ENCODE assay signal across 24 mouse cellular contexts in genomic region chr4:141365126-141365525, GRCm38 (mm10). TPM values are rescaled to one million over a fixed set of nuclear protein-coding genes. Genes with fewer than 3 reads are reported as not detected.
DNase-seq lines count a peak whose midpoint lies in the region; ATAC-seq lines count a peak whose summit lies in the region.
"Had no signal": no experiment of that assay in that cellular context is flagged by ENCODE, and none has a peak within 500 bp of the region (broad histone marks: within the 10 kb centered on the region; RNA-seq: fewer than 3 reads in every experiment).

No protein-coding gene starts in this region.

- no peaks in the 10 kb centered on the region for H3K36me3 ChIP-seq in neural tube, embryonic 11.5 days (ENCODE audit: control insufficient read depth, insufficient read depth, low read length)
- no peaks in the 10 kb centered on the region for H3K36me3 ChIP-seq in kidney, embryonic 16.5 days (ENCODE audit: insufficient read depth, low read length)
- H3K36me3 ChIP-seq: embryonic facial prominence, embryonic 13.5 days; heart, embryonic 12.5 days; hindbrain, embryonic 13.5 days; limb, embryonic 15.5 days; liver, embryonic 15.5 days; midbrain, embryonic 10.5 days; neural tube, embryonic 13.5 days had no signal

- H3K27me3 ChIP-seq in neural tube, embryonic 11.5 days (ENCODE audit: control insufficient read depth, insufficient read depth, low read length), result peaks cover 32% of the 10 kb centered on the region
- H3K27me3 ChIP-seq in kidney, embryonic 16.5 days (ENCODE audit: insufficient read depth, low read length), result peaks cover 3% of the 10 kb centered on the region; the same call in 1 of the 2 replicates

- no peak for ATAC-seq in neural tube, embryonic 11.5 days (ENCODE audit: insufficient read depth, low FRiP score, low TSS enrichment)
- peak; percentile 25; the same call in 1 of the 2 replicates for ATAC-seq in kidney, embryonic 16.5 days (ENCODE audit: low FRiP score, low TSS enrichment)
- ATAC-seq: inflammation-experienced regulatory T-cells, adult 6 months had no signal

- H3K4me1 ChIP-seq in neural tube, embryonic 11.5 days (ENCODE audit: control insufficient read depth, insufficient read depth, low read length), result no peaks in the 10 kb centered on the region
- 0 out of 2 replicates have a peak, but pooled peaks cover 12% of the 10 kb centered on the region for H3K4me1 ChIP-seq in kidney, embryonic 16.5 days (ENCODE audit: insufficient read depth, low read length)

- H3K9me3 ChIP-seq in neural tube, embryonic 11.5 days (ENCODE audit: control insufficient read depth, low read length), result no peaks in the 10 kb centered on the region
- H3K9me3 ChIP-seq in kidney, embryonic 16.5 days (ENCODE audit: low read length), result no peaks in the 10 kb centered on the region
- H3K9me3 ChIP-seq: embryonic facial prominence, embryonic 13.5 days; heart, embryonic 12.5 days; hindbrain, embryonic 13.5 days; limb, embryonic 15.5 days; liver, embryonic 15.5 days; midbrain, embryonic 10.5 days; neural tube, embryonic 13.5 days had no signal

- no peak overlapping the region for H3K4me2 ChIP-seq in neural tube, embryonic 11.5 days (ENCODE audit: low read depth)
- no peak overlapping the region for H3K4me2 ChIP-seq in kidney, embryonic 16.5 days (replicated peaks; ENCODE audit: low read depth, low read length)
- H3K4me2 ChIP-seq: embryonic facial prominence, embryonic 13.5 days; heart, embryonic 12.5 days; hindbrain, embryonic 13.5 days; limb, embryonic 15.5 days; liver, embryonic 15.5 days; neural tube, embryonic 13.5 days had no signal

- intact Hi-C loops in left cerebral cortex, postnatal 14 days (cut with DNase I), result no loop called here

- peak; percentile 10 for DNase-seq in neural tube, embryonic 11.5 days (ENCODE audit: low spot score)
- DNase-seq in neural tube, embryonic 10.5 days (ENCODE audit: extremely low spot score, low spot score), result no peak
- peak; percentile 74 to 82 for DNase-seq in adrenal gland, postnatal 36 days
- DNase-seq in ovary, postnatal 36 days (ENCODE audit: low spot score), result no peak
- DNase-seq in left cerebral cortex, postnatal 14 days (ENCODE audit: low spot score in 2 of 2), result no peak
- no peak for DNase-seq in cerebellum, adult 9-10 months
- DNase-seq: cerebellum, postnatal 14 days; layer of hippocampus, postnatal 36 days; spleen, adult 18-20 months had no signal

- H3K27ac ChIP-seq in neural tube, embryonic 11.5 days (ENCODE audit: low read depth, low read length), result no peak overlapping the region
- no peak overlapping the region for H3K27ac ChIP-seq in kidney, embryonic 16.5 days (ENCODE audit: low read length)
- H3K27ac ChIP-seq: embryonic facial prominence, embryonic 13.5 days; hindbrain, embryonic 13.5 days; limb, embryonic 15.5 days; liver, embryonic 15.5 days; macrophage; midbrain, embryonic 10.5 days; neural tube, embryonic 13.5 days had no signal

- 61% methylated on average over 8 of the region's 8 CpGs for WGBS in neural tube, embryonic 11.5 days
- 31% methylated on average over 8 of the region's 8 CpGs for WGBS in kidney, embryonic 16.5 days

- H3K9ac ChIP-seq in neural tube, embryonic 11.5 days (ENCODE audit: low read length), result no peak overlapping the region
- no peak overlapping the region for H3K9ac ChIP-seq in kidney, embryonic 16.5 days (replicated peaks; ENCODE audit: low read length)
- H3K9ac ChIP-seq: heart, embryonic 12.5 days; hindbrain, embryonic 13.5 days; limb, embryonic 15.5 days; liver, embryonic 15.5 days; neural tube, embryonic 13.5 days had no signal

- no peak overlapping the region for H3K4me3 ChIP-seq in neural tube, embryonic 11.5 days (ENCODE audit: low read depth, low read length)
- no peak overlapping the region for H3K4me3 ChIP-seq in kidney, embryonic 16.5 days (ENCODE audit: low read length)
- H3K4me3 ChIP-seq: embryonic facial prominence, embryonic 13.5 days; heart, embryonic 12.5 days; hindbrain, embryonic 13.5 days; limb, embryonic 15.5 days; liver, embryonic 15.5 days; midbrain, embryonic 10.5 days; neural tube, embryonic 13.5 days had no signal

RNA-seq across cellular contexts. Expression of gene Fam131c, which starts 2.9 kb away (rescaled TPM):
- polyA plus RNA-seq in neural tube, embryonic 11.5 days (2014; fragmentation: Nextera tagmentation; extraction: Ambion mirVana), result 0.34 and 0.85 TPM in 2 replicates
- total RNA-seq in adrenal gland, postnatal 36 days (2021), result 1 to 10 TPM; 1.8 to 2.7 TPM
- polyA plus RNA-seq in kidney, embryonic 16.5 days (2015; fragmentation: Nextera tagmentation; extraction: Ambion mirVana), result 3.0 and 3.1 TPM in 2 replicates
- total RNA-seq in left cerebral cortex, postnatal 14 days (2021), result 1 to 10 TPM; 5.4 to 5.5 TPM
- total RNA-seq: monocyte, adult 5-6 weeks had no signal
- polyA plus RNA-seq: inflammation-experienced regulatory T-cells, adult 6 months; macrophage had no signal

RNA-seq across cellular contexts. Expression of gene Clcnka, which starts 33.4 kb away (rescaled TPM):
- polyA plus RNA-seq in neural tube, embryonic 11.5 days (2014; fragmentation: Nextera tagmentation; extraction: Ambion mirVana), result 0.09 TPM in 1 of 2 replicates, not detected in the other
- total RNA-seq in adrenal gland, postnatal 36 days (2021), result not detected
- polyA plus RNA-seq in kidney, embryonic 16.5 days (2015; fragmentation: Nextera tagmentation; extraction: Ambion mirVana), result 14.7 and 17.8 TPM in 2 replicates
- total RNA-seq in left cerebral cortex, postnatal 14 days (2021), result not detected
- total RNA-seq: gastrocnemius, adult 18-20 months; heart, postnatal 25 days; layer of hippocampus, adult 18-20 months; layer of hippocampus, postnatal 36 days; left cerebral cortex, postnatal 36 days; monocyte, adult 5-6 weeks had no signal
- polyA plus RNA-seq: inflammation-experienced regulatory T-cells, adult 6 months; liver, embryonic 15.5 days; macrophage; midbrain, embryonic 10.5 days; neural tube, embryonic 13.5 days had no signal

RNA-seq across cellular contexts. Expression of gene Clcnkb, which starts 50.7 kb away (rescaled TPM):
- not detected in 2 replicates for polyA plus RNA-seq in neural tube, embryonic 11.5 days (2014; fragmentation: Nextera tagmentation; extraction: Ambion mirVana)
- total RNA-seq in adrenal gland, postnatal 36 days (2021), result not detected
- 34.2 and 48.4 TPM in 2 replicates for polyA plus RNA-seq in kidney, embryonic 16.5 days (2015; fragmentation: Nextera tagmentation; extraction: Ambion mirVana)
- total RNA-seq in left cerebral cortex, postnatal 14 days (2021), result not detected
- total RNA-seq: layer of hippocampus, adult 18-20 months; layer of hippocampus, postnatal 36 days; monocyte, adult 5-6 weeks had no signal
- polyA plus RNA-seq: embryonic facial prominence, embryonic 13.5 days; hindbrain, embryonic 13.5 days; inflammation-experienced regulatory T-cells, adult 6 months; limb, embryonic 15.5 days; liver, embryonic 15.5 days; macrophage; midbrain, embryonic 10.5 days; neural tube, embryonic 13.5 days had no signal

RNA-seq across cellular contexts. Expression of gene Hspb7, which starts 55.5 kb away (rescaled TPM):
- polyA plus RNA-seq in neural tube, embryonic 11.5 days (2014; fragmentation: Nextera tagmentation; extraction: Ambion mirVana), result 0.11 TPM in 1 of 2 replicates, not detected in the other
- total RNA-seq in adrenal gland, postnatal 36 days (2021), result under 1 TPM; 0.33 to 0.46 TPM
- 0.58 and 0.80 TPM in 2 replicates for polyA plus RNA-seq in kidney, embryonic 16.5 days (2015; fragmentation: Nextera tagmentation; extraction: Ambion mirVana)
- under 1 TPM; 0.47 to 0.90 TPM for total RNA-seq in left cerebral cortex, postnatal 14 days (2021)
- total RNA-seq: layer of hippocampus, adult 18-20 months; layer of hippocampus, postnatal 36 days; monocyte, adult 5-6 weeks had no signal
- polyA plus RNA-seq: embryonic facial prominence, embryonic 13.5 days; inflammation-experienced regulatory T-cells, adult 6 months; macrophage; midbrain, embryonic 10.5 days; neural tube, embryonic 13.5 days had no signal

Comparison
In these comparisons a context has a peak if more than half of its experiments do, and no peak if none do; other contexts are left out.
1. DNase-seq: peak in neural tube, embryonic 11.5 days (single experiment) and adrenal gland, postnatal 36 days (2 of 2); none in neural tube, embryonic 10.5 days (single experiment), ovary, postnatal 36 days (single experiment), left cerebral cortex, postnatal 14 days (0 of 2) and cerebellum, adult 9-10 months (single experiment).